Mouse (Mus musculus) intestine, embryonic 16.5 days (tissue): ENCODE data around the gene Prpf31. TPM values are rescaled to one million over a fixed set of nuclear protein-coding genes. Genes with fewer than 3 reads are reported as not detected.
"Not testable (repeated sequence)": the region's sequence is repeated elsewhere in the genome, so short reads cannot be mapped to it uniquely, and the experiment has no call there.

ENCODE experiments used
- ATAC-seq: fragments of 200-750 bp; cut with Nextera tagmentation; 2 replicates; pipeline ENCODE4 v1.8.0; 2017; ENCODE audit warnings: moderate TSS enrichment, moderate library complexity
- H3K27ac ChIP-seq: fragments of 300-500 bp; sonication (generic); 2 replicates; pipeline ENCODE4 v1.5.1; 2014; ENCODE audit warnings: mild to moderate bottlenecking, low read length
- H3K27me3 ChIP-seq: fragments of 300-500 bp; sonication (generic); replicated peaks from 2 replicates; pipeline ENCODE4 v1.6.1; 2014; ENCODE audit warnings: low read length, control low read depth, mixed read lengths; ENCODE audit not compliant: control insufficient read depth, insufficient read depth
- H3K36me3 ChIP-seq: fragments of 300-500 bp; sonication (generic); 2 replicates; pipeline ENCODE4 v1.6.1; 2014; ENCODE audit warnings: low read length, control low read depth; ENCODE audit not compliant: control insufficient read depth, insufficient read depth
- H3K4me1 ChIP-seq: fragments of 300-500 bp; sonication (generic); 2 replicates; pipeline ENCODE4 v1.6.1; 2014; ENCODE audit warnings: low read length, control low read depth, mixed read lengths; ENCODE audit not compliant: control insufficient read depth, insufficient read depth
- H3K4me2 ChIP-seq: fragments of 300-500 bp; sonication (generic); 2 replicates; pipeline ENCODE4 v1.6.1; 2014; ENCODE audit warnings: low read depth, low read length, control low read depth
- H3K4me3 ChIP-seq: fragments of 300-500 bp; sonication (generic); 2 replicates; pipeline ENCODE4 v1.5.1; 2014; ENCODE audit warnings: mild to moderate bottlenecking, low read length
- H3K9ac ChIP-seq: fragments of 300-500 bp; sonication (generic); 2 replicates; pipeline ENCODE4 v1.6.1; 2014; ENCODE audit warnings: low read depth, low read length
- H3K9me3 ChIP-seq: fragments of 300-500 bp; sonication (generic); 2 replicates; pipeline ENCODE4 v1.6.1; 2016; ENCODE audit warnings: low read length, control low read depth; ENCODE audit not compliant: control insufficient read depth
- WGBS: fragments of 180-500 bp; shearing (Covaris S2); extraction: QIAGEN DNeasy Blood & Tissue Kit; methylation state at CpG from one replicate; pipeline ENCODE4 v1.1.7; 2014; 5-methylcytosine and 5-hydroxymethylcytosine counted together
- polyA plus RNA-seq: library from polyadenylated mRNA; unstranded; fragments of >200 nt; fragmentation: Nextera tagmentation; extraction: Ambion mirVana; gene quantifications from 2 replicates; pipeline ENCODE4 v1.2.1, GENCODE M21; 2015

Gene Prpf31
- polyA plus RNA-seq, 1 experiment from 2014 or later: 81.1 TPM

DNA sequence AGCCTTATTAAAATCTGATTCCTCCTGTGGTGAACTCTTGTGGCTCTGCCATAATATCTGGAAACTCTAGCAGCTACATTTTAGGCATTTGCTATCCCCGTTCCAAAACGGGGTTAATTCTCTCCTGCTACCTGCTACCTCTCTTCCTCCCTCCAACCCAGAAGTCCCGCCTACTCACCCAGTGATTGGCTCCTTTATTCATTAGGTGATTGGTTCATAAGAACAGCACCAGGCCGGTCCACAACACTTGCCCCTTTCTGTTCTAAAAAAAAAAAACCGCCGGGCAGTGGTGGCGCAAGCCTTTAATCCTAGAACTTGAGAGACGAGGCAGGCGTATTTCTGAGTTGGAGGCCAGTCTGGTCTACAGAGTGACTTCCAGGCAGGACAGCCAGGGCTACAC lies 34.6 kb upstream of the Prpf31 start:
- 9% methylated on average over 9 of the region's 9 CpGs for WGBS
- Histone ChIP-seq H3K4me2 (peak overlapping the region; percentile 33; the same call in 1 of the 2 replicates), H3K9me3 (no peaks in the 10 kb centered on the region), H3K36me3 (no peaks in the 10 kb centered on the region), H3K27me3 (no peaks in the 10 kb centered on the region), H3K9ac (no peak overlapping the region), H3K27ac (no peak overlapping the region), H3K4me3 (peak overlapping the region; percentile 27), H3K4me1 (no peaks in the 10 kb centered on the region)
- ATAC-seq: peak; percentile 85

- H3K4me3 ChIP-seq, H3K27ac ChIP-seq, H3K9me3 ChIP-seq, H3K9ac ChIP-seq, H3K4me2 ChIP-seq, H3K36me3 ChIP-seq, H3K4me1 ChIP-seq, H3K27me3 ChIP-seq, ATAC-seq: not testable (repeated sequence)
- WGBS: 67% methylated on average over 1 of the region's 1 CpGs
Measured at GRCm38 (mm10) chr7:3597755-3598154, 32.0 kb upstream of the Prpf31 start.

DNA sequence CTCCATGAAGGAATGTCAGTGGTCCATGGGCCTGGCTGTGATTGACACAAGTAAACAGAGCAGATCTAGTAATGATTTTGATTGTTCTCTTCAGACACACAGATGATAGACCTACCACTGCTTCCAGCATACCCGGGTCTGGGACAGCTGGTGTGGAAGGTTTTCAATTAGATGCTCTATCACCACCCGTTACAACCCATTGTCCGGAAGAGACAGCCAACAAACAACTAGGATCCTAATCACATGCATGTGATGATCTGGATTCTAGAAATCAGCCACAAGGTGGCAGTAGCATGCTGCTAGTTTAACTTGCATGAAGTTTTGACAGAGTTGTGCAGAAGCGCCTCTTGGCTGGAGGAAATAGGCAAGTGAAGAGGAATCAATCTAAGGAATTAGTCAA lies 28.7 kb upstream of the Prpf31 start:
- no peak overlapping the region for H3K4me2 ChIP-seq
- 13% methylated on average over 4 of the region's 4 CpGs for WGBS
- no peak for ATAC-seq

DNA sequence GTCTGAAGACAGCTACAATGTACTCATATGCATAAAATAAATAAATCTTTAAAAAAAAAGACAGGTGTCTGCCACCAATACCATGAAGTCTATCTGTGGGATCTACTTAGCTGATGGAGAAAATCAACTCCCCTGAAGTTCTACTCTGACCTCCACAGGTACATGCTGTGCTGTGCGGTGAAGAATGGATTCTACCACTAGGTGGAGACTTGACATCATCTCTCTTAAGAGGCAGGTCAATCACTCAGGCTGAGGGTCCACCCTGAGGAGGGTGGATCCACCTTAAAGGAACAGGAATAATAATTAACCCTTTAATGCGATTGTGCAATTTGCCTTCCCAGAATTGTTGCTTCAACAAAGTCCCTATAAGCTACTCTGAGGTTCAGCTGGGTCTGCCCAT lies 23.0 kb upstream of the Prpf31 start:
- Histone ChIP-seq H3K36me3 (no peaks in the 10 kb centered on the region), H3K27me3 (no peaks in the 10 kb centered on the region), H3K4me2 (no peak overlapping the region), H3K4me1 (no peaks in the 10 kb centered on the region), H3K9me3 (0 out of 2 replicates have a peak, but pooled peaks cover 2% of the 10 kb centered on the region), H3K27ac (no peak overlapping the region), H3K9ac (no peak overlapping the region), H3K4me3 (no peak overlapping the region)
- ATAC-seq: peak; percentile 65; the same call in 1 of the 2 replicates
- 13% methylated on average over 2 of the region's 2 CpGs for WGBS

More for the DNA sequence above, 28.7 kb upstream of the Prpf31 start:
- Histone ChIP-seq H3K9me3 (0 out of 2 replicates have a peak, but pooled peaks cover 2% of the 10 kb centered on the region), H3K36me3 (no peaks in the 10 kb centered on the region), H3K4me1 (no peaks in the 10 kb centered on the region), H3K27ac (no peak overlapping the region), H3K4me3 (no peak overlapping the region), H3K27me3 (no peaks in the 10 kb centered on the region), H3K9ac (no peak overlapping the region)

DNA sequence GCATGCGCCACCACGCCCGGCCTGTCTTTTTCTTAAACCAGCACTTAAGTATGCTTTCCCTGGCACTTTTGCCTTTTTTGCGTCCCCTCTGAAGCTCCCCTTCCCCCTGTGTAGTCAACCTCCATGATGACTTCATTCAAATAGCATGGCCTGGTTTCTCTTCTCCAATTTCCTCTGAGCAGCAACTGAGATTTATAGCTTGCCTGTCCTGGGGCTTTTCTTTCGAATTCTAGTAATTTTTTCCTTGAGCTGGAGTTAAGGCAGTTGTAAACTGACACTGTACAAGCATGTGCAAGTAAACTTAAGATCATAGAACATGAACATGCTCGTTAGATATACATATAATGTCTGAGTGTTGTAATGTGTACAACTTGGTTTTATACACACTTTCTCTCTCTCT lies 22.4 kb upstream of the Prpf31 start:
- WGBS: 75% methylated on average over 6 of the region's 6 CpGs
- no peaks in the 10 kb centered on the region for H3K4me1 ChIP-seq
- H3K9me3 ChIP-seq: 0 out of 2 replicates have a peak, but pooled peaks cover 2% of the 10 kb centered on the region
- no peaks in the 10 kb centered on the region for H3K36me3 ChIP-seq
- no peak overlapping the region for H3K9ac ChIP-seq
- H3K4me3 ChIP-seq: no peak overlapping the region
- no peak overlapping the region for H3K27ac ChIP-seq
- no peak overlapping the region for H3K4me2 ChIP-seq
- H3K27me3 ChIP-seq: no peaks in the 10 kb centered on the region
- ATAC-seq: no peak

- WGBS: 94% methylated on average over 3 of the region's 3 CpGs
- H3K27me3 ChIP-seq: no peaks in the 10 kb centered on the region
Measured at GRCm38 (mm10) chr7:3608668-3609067, 21.1 kb upstream of the Prpf31 start.

GRCm38 (mm10) chr7:3609082-3609481 lies 20.7 kb upstream of the Prpf31 start:
- Histone ChIP-seq H3K9me3 (0 out of 2 replicates have a peak, but pooled peaks cover 2% of the 10 kb centered on the region), H3K36me3 (no peaks in the 10 kb centered on the region), H3K27me3 (no peaks in the 10 kb centered on the region), H3K27ac (no peak overlapping the region), H3K4me3 (no peak overlapping the region), H3K9ac (no peak overlapping the region), H3K4me2 (no peak overlapping the region), H3K4me1 (no peaks in the 10 kb centered on the region)
- ATAC-seq: no peak
- 50% methylated on average over 3 of the region's 3 CpGs for WGBS

More at GRCm38 (mm10) chr7:3608668-3609067, 21.1 kb upstream of the Prpf31 start:
- no peak overlapping the region for H3K4me2 ChIP-seq
- H3K36me3 ChIP-seq: no peaks in the 10 kb centered on the region
- H3K27ac ChIP-seq: no peak overlapping the region
- H3K4me3 ChIP-seq: no peak overlapping the region
- H3K9me3 ChIP-seq: 0 out of 2 replicates have a peak, but pooled peaks cover 2% of the 10 kb centered on the region
- no peak overlapping the region for H3K9ac ChIP-seq
- ATAC-seq: no peak
- no peaks in the 10 kb centered on the region for H3K4me1 ChIP-seq

- no peak overlapping the region for H3K4me2 ChIP-seq
- H3K27me3 ChIP-seq: no peaks in the 10 kb centered on the region
- WGBS: 87% methylated on average over 3 of the region's 3 CpGs
- no peak overlapping the region for H3K9ac ChIP-seq
- 0 out of 2 replicates have a peak, but pooled peaks cover 2% of the 10 kb centered on the region for H3K9me3 ChIP-seq
- no peaks in the 10 kb centered on the region for H3K36me3 ChIP-seq
- no peak overlapping the region for H3K27ac ChIP-seq
- H3K4me1 ChIP-seq: no peaks in the 10 kb centered on the region
- H3K4me3 ChIP-seq: no peak overlapping the region
- ATAC-seq: no peak
Measured at GRCm38 (mm10) chr7:3610437-3610836, 19.3 kb upstream of the Prpf31 start.

GRCm38 (mm10) chr7:3611006-3611405 lies 18.8 kb upstream of the Prpf31 start:
- no peak overlapping the region for H3K27ac ChIP-seq
- 87% methylated on average over 13 of the region's 13 CpGs for WGBS
- H3K9me3 ChIP-seq: no peaks in the 10 kb centered on the region
- no peak overlapping the region for H3K4me2 ChIP-seq
- H3K9ac ChIP-seq: no peak overlapping the region
- H3K27me3 ChIP-seq: no peaks in the 10 kb centered on the region
- H3K4me3 ChIP-seq: no peak overlapping the region
- no peak for ATAC-seq
- no peaks in the 10 kb centered on the region for H3K36me3 ChIP-seq
- no peaks in the 10 kb centered on the region for H3K4me1 ChIP-seq

DNA sequence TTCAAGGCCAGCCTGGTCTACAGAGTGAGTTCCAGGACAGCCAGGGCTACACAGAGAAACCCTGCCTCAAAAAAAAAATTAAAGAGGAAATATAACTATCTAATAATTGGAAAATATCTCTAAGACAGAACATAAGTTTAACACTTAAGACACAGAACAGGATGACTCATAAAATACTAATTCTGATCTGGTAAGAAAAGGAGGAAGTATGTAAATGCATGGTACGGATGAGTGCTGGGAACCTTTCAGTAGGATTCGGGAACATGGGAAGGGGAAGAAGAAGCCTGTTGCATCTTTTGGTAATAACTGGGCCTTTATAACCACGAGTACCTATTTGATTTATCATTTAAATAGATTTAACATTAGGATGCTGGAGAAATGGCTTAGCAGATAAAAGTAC lies 15.8 kb upstream of the Prpf31 start:
- no peak for ATAC-seq
- Histone ChIP-seq H3K4me3 (no peak overlapping the region), H3K27ac (no peak overlapping the region), H3K4me1 (peaks cover 4% of the 10 kb centered on the region; the same call in 1 of the 2 replicates), H3K9ac (no peak overlapping the region), H3K27me3 (no peaks in the 10 kb centered on the region), H3K4me2 (no peak overlapping the region), H3K9me3 (no peaks in the 10 kb centered on the region), H3K36me3 (no peaks in the 10 kb centered on the region)
- 80% methylated on average over 3 of the region's 3 CpGs for WGBS
